Mouse (Mus musculus) frontal cortex, postnatal 14 days (tissue): Measurements from ENCODE around the gene Ift172.

Experiments
- DNase-seq, 2 experiments: peaks; one replicate each; pipeline ENCODE4 v3.0.0; 2022; ENCODE audit warnings: low spot score in 2 of 2

Ift172 gene

DNA sequence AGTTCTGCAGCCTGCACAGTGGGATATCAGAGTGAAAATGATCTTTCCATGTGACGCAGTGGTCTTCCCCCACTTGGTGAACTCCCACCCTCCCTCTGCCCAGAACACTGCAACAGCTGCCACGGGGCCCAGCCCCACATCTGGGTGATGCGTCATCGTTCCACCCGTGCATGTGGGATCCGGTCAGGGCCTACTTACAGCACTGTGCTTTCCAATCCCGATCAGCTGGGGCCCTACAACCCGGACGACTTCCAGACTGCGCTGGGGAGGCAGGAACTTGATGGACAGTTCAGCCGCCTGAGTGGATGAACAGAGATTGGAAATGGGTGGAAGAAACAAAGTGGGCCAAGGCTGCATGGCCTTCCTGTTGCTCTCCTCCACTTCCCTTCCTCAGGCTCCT, 33.3 kb downstream of the Ift172 start:
- no peak for DNase-seq

DNA sequence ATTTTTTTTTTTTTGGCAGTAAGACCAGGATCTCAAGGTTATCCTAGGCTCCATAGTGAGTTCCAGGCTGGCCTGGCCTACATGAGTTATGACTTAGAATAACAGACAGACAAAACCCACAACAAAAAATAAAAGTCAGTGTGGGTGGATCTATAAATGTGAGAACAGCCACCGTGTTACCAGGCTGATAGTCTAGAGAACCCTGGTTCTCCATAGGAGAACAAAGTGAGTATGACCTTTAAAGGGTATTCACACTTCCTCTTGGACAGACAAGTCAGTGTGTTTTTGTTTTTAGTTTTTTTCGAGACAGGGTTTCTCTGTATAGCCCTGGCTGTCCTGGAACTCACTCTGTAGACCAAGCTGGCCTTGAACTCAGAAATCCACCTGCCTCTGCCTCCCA, 34.9 kb downstream of the Ift172 start:
- DNase-seq, result no peak

DNA sequence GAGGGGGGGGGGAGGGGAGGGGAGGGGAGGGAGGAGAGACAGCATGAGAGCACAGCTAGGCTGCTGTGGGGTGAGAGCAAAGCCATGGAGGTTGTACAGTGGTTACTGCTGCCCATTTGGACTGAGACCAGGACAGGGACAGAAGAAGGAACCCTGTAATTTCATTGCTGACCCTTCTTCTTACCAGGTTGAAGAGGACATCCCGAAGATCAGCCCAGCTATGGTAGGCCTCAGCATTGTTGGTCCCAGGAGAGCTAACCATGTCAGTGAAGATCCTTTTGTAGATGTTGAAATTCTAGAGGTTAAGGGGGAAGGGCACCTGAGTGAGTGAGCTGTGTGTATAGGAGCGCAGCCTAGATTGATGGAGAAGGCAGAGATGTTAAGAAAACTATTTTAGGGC, 35.5 kb downstream of the Ift172 start:
- no peak for DNase-seq

DNA sequence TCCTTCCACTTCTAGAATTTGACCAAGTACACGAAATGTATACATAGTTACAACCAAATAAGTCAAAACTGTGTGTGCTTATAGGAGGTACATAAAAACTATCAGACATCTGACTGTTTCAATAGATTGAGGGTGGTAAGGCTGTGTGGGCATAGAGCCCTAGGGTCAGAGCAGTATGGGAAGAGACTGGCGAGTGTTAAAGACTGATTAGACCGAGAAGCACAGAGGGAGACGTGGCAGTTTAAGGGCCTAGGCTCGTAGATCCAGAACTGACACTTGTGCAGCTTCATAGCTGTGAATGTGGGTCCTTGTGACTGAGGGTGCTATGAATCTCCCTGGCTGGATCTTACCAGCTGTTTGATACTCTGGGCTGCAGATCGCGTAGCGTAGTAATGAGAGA, 36.0 kb downstream of the Ift172 start:
- DNase-seq, result no peak

DNA sequence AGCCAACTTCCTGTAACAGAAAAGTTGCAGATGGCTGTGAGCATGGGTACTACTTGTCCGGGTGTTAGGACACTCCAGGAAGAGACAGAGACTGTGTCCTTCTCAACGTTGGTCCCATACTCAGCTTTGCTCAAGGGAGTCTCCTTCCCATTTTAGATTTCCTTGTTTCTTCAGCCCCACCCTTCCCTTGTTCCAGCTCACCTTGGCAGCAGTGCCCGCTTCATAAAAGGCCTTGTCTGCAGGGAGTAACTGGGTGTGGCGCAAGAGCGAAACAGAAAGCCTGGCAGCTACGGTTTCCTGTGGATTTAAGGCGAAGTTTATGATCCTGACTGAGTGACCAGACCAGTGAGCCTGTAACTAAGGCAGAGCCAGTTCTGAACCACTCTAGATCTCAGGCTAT, 36.5 kb downstream of the Ift172 start:
- DNase-seq, result no peak

DNA sequence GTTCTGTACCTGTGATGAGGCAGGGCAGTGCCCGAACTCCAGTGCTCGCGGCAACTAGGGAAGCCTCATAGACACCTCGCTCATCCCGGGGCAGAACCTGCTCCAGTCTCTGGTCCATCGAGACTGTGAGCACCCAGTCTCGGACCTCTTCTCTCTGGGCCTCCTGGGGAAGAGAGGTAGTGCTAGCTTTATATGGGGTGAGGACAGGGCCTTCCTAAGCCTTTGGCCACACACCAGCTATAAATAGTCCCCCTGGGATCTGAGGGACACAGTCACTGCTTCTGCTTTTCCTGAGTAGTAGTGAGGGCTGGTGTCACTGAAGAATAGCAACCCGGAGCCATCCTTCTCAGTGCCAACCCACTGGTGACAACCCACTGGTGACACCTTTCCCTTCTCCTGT, 37.1 kb downstream of the Ift172 start:
- DNase-seq, result no peak

DNA sequence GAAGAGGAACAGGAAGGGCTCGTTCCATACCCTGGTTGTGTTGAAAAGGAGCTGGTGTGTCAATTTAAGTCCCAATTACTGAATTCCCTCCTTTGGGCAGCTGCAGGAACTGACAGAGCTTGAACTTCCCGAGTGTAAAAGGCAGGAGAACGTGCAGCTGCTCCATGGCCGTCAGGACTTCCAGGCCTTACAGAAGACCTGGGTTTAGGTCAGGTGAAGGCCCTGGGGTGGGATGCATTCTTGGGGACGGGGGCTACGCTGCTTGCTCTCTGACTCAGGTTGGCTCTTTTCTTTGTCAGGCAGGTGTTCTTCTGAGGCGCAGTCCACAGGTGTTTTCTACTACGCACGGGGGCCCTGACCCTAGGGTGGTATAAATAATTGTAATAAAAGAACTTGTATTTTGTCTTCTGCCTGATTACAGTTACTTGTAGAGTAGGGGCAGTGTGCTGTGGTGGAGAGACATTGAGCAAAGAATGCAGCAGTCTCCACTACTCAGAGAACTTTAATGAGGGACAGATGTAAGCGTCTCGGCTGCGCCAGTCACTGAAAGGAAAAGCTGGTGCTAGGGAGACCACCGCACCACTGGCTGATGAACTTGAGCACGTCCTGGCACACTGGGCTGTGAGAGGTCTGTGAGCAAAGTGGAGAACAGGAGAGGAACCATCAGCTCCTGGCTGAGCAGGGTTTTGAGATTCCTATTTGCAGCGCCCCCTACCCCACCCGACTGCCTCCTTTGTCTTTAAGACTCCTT, 37.9 kb downstream of the Ift172 start:
- no peak for DNase-seq

DNA sequence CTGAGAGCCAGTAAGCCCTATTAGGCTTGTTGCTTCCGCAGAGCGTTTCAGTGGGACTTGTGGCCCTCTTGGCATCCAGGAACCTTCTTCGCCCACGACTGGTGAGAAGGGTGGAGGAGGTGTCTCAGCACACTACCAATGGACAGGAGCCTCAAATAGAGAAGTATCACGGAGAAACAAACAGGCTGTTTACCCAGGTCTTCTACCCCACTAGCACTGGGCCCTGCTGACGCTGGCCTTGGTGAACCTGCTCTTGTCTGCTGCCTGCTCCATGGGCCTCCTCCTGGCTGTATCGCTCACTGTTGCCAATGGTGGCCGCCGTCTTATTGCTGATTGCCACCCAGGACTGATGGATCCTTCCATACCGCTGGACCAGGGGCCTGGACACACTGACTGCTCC, 38.8 kb downstream of the Ift172 start:
- DNase-seq, result no peak

DNA sequence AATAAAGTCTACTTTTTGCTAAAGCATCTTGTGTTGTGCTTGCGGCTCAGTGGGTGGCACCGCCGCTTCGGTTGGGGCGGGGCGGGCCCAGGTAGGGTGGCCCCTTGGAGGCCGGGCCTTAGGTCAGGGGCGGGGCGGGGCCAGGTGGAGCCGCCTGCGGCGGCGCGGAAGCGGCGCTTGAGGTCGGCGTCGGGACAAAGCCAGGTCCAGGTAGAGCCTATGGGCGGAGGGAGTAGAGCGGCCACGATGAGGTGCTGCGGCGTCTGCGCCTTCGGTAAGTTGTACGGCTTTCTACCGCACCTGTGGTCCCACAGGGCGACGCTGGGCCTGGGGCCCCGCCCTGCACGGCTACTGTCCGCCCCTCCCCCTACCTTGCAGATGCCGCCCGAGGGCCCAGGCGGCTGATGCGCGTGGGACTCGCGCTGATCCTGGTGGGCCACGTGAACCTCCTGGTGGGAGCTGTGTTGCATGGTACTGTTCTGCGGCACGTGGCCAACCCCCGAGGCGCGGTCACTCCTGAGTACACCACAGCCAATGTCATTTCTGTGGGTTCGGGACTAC, 39.3 kb downstream of the Ift172 start, which contains the start of gene Krtcap3:
Krtcap3 (plus strand) TSS at position 151 of the 561 bp plus-strand sequence.
- no peak for DNase-seq

DNA sequence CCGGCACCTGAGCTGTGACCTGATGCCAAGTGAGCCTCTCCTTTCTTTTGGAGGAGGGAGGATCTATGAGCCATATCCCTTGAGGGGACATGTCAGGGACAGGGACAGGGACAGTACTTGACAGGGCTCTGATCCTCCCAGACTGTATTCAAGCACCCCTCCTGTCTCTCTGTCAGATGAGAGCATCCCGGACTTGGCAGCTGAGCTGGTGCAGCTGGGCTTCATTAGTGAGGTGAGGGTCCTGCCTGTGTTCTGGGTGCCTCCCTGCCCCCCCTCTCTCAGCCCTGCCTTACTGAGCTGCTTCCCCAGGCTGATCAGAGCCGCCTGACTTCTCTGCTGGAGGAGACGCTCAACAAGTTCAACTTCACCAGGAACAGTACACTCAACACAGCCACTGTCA, 40.2 kb downstream of the Ift172 start:
- no peak for DNase-seq

DNA sequence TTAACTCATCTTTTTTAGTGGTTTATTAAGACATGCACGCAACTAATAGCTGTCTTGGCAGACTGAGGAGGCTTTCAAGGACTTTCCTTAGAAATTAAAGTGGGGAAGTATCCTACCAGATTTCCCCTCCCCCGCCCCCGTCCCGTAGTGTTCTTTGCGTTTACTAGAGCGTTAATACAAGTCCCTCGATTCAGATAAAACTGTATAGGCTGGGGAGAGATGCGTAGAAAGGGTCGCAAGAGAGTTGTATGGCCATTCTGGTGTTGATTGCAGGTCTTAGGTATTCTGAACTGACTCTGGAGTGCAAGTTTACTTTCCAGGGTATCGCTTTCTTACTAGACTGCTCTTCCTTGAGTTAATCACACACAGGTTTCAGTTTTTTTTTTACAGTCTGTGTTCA, 48.7 kb downstream of the Ift172 start:
- no peak for DNase-seq

DNA sequence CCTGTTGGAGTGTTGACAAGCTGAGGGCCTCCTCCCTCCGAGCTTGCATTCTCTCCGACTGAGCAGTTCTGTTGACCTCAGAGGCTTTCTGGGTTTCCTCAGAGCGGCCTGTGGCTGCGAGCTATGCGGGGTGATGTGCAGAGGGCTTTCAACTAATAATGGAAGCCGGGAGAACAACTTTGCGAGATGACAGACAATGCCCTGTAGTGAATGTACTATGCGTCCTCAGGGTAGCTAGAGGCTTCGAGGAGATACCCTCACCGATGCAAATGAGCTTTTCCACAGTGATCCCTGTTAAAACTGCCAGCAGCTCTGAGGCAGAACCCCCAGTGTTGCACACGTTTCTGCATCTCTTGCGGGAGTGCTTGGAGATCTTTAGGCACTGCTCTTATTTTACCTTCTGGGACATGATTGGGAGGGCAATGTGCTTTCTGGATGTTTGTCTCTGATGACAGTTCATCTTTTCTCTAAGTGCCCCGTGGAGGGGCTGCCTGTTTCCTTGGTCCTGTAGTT, 49.3 kb downstream of the Ift172 start:
- no peak for DNase-seq

DNA sequence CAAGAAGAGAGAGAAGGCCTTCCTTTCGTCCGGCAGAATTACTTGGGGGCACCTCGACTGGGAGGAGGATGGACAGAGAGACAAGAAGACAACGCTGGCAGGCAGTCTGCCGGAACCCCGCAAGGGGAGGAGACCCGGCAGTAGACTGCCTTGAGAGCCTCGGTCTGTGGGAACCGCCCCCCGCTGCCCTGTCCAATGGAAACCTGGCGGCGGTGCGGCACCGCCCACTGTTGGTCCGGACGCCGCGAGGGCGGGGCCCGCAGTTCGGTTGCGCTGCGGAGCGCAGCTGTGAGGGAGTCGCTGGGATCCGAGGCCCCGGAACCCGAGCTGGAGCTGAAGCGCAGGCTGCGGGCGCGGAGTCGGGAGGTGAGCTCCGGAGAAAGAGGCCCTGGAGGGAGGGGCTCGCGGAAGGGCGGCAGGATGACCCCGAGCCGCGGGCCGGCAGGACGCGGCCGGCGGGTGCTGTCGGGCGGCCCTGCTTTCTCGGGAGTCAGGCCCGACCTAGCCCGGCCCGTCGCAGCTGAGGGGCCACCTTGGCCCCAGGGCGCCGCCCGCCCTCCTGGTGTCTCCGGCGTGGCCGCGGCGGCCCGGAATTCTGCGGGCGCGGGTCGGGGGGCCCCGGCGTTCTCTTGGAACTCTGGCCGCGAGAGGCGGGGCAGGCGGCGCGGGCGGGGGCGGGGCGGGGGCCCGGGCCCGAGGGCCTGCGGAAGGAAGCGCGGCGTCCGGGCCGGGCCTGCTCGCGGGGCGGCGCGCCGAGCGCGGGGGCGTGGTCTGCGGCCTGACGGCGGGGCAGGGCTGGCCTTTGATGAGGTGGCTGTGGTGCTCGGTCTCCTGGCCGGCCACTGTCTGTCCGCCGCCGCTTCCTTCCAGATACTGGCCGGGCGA, 50.0 kb downstream of the Ift172 start, which contains the start of the genes Nrbp1 and Gm9970:
Nrbp1 (plus strand) TSS at position 228 of the 885 bp plus-strand sequence.
Gm9970 (minus strand) TSS at position 596 of the 885 bp plus-strand sequence.
- DNase-seq, result peak; percentile 89 to 94

DNA sequence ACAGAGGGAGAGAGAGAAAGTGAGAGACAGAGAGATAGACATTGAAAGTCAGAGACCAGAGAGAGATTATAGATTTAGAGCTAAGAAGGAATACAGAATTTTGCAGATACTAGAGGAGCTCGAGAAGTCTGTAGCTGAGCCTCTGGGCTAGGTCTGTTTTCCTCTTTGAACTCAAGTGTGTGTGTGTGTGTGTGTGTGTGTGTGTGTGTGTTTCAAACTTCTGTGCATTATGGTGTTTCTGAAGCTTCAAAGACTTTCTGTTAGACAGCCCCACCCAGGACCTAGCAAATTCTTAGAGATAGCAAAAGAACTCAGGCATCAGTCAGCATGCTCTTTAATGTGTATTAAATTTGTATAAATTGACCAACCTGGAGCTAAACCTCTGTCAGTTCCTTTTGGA, 64.3 kb downstream of the Ift172 start:
- no peak for DNase-seq

DNA sequence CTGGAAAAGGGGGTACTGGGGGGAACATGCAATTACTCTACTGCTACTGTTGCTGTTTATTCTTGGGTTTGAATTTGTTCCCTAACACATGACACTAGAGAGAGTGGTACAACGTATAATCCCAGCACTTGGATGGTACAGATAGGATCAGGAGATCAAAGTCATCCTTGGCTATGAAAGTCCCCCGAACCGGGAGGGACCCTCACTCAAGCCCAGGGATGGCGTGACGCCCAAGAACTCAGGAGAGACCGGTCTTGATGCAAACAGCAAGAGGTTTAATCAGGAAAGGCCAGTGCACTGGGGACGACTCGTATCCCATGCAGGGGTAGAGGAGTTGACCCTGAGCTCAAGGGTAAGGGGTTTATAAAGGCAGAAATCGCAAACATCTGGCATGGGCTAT, 68.2 kb downstream of the Ift172 start:
- DNase-seq, result no peak

DNA sequence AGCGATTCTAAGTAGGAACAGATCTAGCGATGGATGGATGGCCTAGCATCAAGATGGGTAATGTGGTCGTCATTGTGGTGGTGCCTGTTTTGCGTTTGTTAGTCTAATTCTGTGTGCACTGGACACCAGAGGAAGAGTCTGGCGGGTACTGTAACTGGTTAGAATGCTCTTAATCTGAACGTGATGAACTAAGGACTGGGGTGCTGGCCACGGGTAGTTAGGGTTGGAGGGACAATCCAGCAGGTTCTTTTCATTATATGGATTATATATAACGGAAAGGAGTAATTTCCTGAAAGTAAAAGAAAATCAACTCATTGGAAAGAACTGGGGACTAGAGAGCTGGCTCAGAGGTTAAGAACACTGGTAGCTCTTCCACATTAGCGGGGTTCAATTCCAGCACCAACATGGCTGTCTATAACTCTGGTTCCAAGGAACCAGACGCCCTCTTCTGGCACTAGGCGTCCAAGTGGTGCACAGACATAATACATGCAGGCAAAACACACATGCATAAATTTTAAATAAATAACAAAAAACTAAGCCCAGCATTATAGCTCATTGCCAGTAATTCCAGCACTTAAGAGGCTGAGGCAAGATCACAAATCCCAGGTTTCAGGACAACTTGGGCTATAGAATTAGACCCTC, 69.5 kb downstream of the Ift172 start:
- no peak for DNase-seq

DNA sequence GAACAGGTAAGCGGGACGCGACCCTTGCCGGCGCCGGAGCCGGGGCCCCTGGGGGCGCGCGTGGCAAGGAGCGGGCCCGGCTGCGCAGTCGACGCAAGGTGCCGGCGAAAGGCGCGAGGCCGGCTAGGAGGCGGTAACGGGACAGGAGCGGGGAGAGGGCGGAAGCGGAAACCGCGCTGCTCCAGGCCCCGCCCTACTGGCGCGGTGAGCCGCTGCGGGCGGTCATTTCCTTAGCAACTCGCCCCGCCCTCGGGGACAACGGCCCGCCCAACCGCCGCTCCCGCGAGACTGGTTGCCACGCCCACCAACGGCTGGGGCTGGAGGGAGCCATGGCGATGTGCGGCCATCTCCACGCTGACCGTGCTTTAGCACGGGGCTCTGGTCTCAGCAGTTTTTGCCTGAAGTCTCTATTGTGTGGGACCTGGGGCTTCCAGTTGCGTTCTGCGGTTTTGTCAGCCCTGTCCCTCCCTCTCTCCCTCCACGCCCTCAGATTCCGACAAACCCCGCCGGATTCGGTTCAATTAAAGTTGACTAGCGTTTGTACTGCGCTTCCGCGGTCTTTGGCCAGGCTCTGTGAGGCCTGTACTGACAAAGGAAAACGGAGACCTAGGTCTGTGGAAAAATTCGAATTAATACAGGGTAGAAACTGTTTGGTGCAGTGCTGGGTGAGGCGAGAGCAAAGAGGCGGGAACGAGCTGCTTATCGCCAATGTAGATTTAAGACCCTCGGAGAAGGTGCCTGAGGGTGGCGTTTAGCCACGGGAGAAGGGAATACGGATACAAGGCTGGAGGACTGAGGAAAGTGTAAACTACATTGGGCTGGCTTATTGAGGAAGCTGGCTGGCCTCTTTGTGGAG, 70.2 kb downstream of the Ift172 start, which contains the start of gene Ppm1g:
Ppm1g (minus strand) TSS at position 240 of the 856 bp plus-strand sequence.
- peak; percentile 91 to 94 for DNase-seq

DNA sequence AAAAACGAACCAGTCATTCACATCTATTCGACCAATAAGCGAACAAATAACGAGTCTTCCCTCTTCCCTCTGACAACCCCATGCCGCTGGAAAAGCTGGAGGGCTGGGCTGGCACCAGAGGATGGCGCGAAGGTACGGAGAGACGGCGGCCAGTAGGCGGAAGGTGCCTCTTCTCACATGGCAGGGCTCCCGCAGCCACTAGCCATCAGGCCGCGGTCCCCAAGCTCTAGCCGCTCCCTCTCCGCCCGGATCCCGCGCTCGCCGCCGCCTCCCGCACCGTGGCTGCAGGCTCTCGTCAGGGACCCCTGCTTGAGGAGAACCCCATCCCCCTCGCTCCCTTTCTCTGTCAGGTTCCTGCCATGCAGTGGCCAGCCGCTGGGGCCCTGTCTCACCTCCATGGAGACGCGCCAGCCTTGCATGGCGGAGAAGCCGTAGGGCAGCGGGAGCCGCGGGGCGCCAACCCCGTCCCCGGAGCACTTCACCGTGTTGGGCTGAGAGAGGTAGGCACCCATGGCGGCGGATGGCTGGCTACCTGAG, 70.9 kb downstream of the Ift172 start:
- peak in 1 of 2 experiments; percentile 38 for DNase-seq

DNA sequence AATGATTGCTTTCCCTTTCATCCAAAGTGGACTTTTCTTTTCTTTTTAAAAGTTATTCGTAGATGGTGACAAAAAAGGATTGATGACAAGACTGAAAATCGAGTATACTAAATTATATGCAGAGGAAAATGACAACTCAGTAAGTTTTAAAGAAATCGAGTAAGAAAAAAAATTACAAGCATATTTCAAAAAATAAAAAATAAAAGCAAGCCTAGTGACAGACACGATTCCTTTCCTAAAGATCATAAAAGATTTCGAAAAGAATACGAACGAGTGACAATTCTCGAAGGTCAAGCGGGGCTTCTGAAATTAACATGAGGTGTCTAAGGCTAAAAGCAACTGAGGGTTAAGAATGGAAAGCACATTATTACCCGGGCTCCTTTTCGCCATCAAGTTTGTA, 71.4 kb downstream of the Ift172 start:
- no peak for DNase-seq

DNA sequence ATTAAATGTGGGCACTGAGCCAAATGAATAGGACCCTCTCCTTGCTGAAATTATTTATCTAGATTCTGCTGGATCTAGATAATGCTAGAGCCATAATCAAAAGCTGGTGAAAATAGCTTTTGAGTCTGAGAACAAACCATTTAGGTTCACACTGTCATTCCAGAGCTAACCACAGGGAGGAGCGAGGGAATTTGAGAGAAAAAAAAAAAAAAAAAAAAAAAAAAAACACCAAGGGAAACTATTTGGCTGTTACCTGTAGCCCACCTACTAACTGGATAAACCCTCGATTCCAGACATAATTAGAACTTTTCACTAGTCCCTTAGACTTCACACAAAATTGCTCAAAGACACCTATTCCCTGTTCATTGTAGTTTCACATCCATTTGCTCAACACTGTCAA, 71.8 kb downstream of the Ift172 start:
- DNase-seq, result no peak
